Mouse (Mus musculus): ENCODE data around the gene Zfp362. TPM values are rescaled to one million over a fixed set of nuclear protein-coding genes. Genes with fewer than 3 reads are reported as not detected.

The Zfp362 gene
- polyA plus RNA-seq, 1 experiment from 2014 or later = 44.7 TPM

- H3K27ac ChIP-seq (replicated peaks; ENCODE audit: low read depth, low read length) = no peak overlapping the region
- no peak overlapping the region for H3K9ac ChIP-seq (ENCODE audit: low read length)
- no peaks in the 10 kb centered on the region for H3K9me3 ChIP-seq (ENCODE audit: control insufficient read depth, low read length)
- H3K36me3 ChIP-seq (ENCODE audit: control insufficient read depth, insufficient read depth, low read length) = no peaks in the 10 kb centered on the region
- H3K4me1 ChIP-seq (ENCODE audit: control insufficient read depth, insufficient read depth, low read length) = peaks cover 11% of the 10 kb centered on the region
- ATAC-seq (ENCODE audit: insufficient number of reproducible peaks, low FRiP score, low TSS enrichment, low read depth) (no peak), DNase-seq (ENCODE audit: low spot score) (no peak)
- H3K4me3 ChIP-seq (ENCODE audit: low read depth, low read length) = no peak overlapping the region
- no peaks in the 10 kb centered on the region for H3K27me3 ChIP-seq (ENCODE audit: control insufficient read depth, insufficient read depth, low read length)
- H3K4me2 ChIP-seq (ENCODE audit: low read depth, severe bottlenecking) = no peak overlapping the region
- WGBS = 87% methylated on average over 8 of the region's 8 CpGs
Measured at GRCm38 (mm10) chr4:128841259-128841658, 35.4 kb upstream of the Zfp362 start.

DNA sequence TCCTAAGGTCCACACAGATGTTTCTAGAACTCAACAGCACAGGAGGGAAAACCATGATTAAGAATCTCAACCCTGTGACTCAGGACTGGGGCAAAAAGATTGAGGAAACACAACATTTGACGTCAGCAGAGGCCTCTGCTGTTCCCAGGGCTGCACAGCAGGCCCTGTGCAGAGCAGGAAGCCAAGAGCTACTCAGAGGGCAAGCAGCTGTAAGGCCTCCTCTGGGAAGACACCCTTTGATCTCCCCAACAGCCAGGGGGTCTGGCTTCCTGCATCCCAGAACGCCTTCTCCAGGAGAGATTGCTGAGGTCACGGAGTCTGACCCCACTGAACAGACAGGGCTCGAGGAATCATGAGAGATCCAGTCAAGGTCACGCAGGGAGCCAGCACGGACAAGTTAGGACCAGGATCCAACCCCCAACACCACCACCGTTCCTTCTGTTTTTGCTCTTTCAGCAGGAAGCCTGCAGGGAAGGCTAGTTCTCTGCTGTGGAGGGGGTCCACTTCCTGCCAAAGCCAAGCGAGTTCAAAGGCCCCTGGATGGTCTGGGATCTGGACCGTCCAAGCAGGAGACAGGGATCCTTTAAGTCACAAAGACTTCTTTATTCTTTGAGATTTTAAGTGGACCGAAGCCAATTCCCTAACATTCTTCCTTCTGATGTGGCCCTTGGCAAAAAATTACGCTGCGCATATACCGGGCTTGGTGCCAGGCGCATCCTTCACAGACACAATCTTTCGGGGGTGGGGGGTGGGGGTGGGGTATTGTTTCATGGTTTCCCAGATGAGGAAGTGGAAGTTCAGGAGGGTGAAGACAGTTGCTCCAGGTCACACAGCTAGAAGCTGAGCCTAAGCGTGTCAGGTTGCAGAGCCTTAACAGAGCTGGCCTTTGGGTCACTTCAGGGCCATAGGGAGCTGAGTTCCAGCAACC lies 34.2 kb upstream of the Zfp362 start:
- H3K4me1 ChIP-seq (ENCODE audit: control insufficient read depth, insufficient read depth, low read length) = peaks cover 11% of the 10 kb centered on the region
- no peak overlapping the region; the same call in none of the 2 replicates for H3K27ac ChIP-seq (replicated peaks; ENCODE audit: low read depth, low read length)
- H3K9ac ChIP-seq (ENCODE audit: low read length) = no peak overlapping the region
- ATAC-seq (ENCODE audit: insufficient number of reproducible peaks, low FRiP score, low TSS enrichment, low read depth) (no peak), DNase-seq (ENCODE audit: low spot score) (peak; percentile 45)
- no peaks in the 10 kb centered on the region for H3K36me3 ChIP-seq (ENCODE audit: control insufficient read depth, insufficient read depth, low read length)
- H3K4me3 ChIP-seq (ENCODE audit: low read depth, low read length) = no peak overlapping the region
- H3K9me3 ChIP-seq (ENCODE audit: control insufficient read depth, low read length) = no peaks in the 10 kb centered on the region
- whole genome bisulfite sequencing = 40% methylated on average over 16 of the region's 16 CpGs
- no peaks in the 10 kb centered on the region for H3K27me3 ChIP-seq (ENCODE audit: control insufficient read depth, insufficient read depth, low read length)
- H3K4me2 ChIP-seq (ENCODE audit: low read depth, severe bottlenecking) = no peak overlapping the region

- Histone ChIP-seq H3K4me2 (ENCODE audit: low read depth, severe bottlenecking) (no peak overlapping the region), H3K36me3 (ENCODE audit: control insufficient read depth, insufficient read depth, low read length) (no peaks in the 10 kb centered on the region), H3K27ac (replicated peaks; ENCODE audit: low read depth, low read length) (no peak overlapping the region), H3K4me3 (ENCODE audit: low read depth, low read length) (no peak overlapping the region), H3K27me3 (ENCODE audit: control insufficient read depth, insufficient read depth, low read length) (no peaks in the 10 kb centered on the region), H3K9me3 (ENCODE audit: control insufficient read depth, low read length) (no peaks in the 10 kb centered on the region), H3K9ac (ENCODE audit: low read length) (no peak overlapping the region), H3K4me1 (ENCODE audit: control insufficient read depth, insufficient read depth, low read length) (peaks cover 11% of the 10 kb centered on the region)
- WGBS = 65% methylated on average over 5 of the region's 5 CpGs
- no peak for DNase-seq (ENCODE audit: low spot score)
- ATAC-seq (ENCODE audit: insufficient number of reproducible peaks, low FRiP score, low TSS enrichment, low read depth) = no peak
Measured at GRCm38 (mm10) chr4:128838202-128838601, 32.4 kb upstream of the Zfp362 start.

- Histone ChIP-seq H3K27ac (replicated peaks; ENCODE audit: low read depth, low read length) (no peak overlapping the region), H3K4me2 (ENCODE audit: low read depth, severe bottlenecking) (no peak overlapping the region), H3K9me3 (ENCODE audit: control insufficient read depth, low read length) (no peaks in the 10 kb centered on the region; the same call in 1 of the 2 replicates), H3K4me3 (ENCODE audit: low read depth, low read length) (no peak overlapping the region), H3K4me1 (ENCODE audit: control insufficient read depth, insufficient read depth, low read length) (no peaks in the 10 kb centered on the region), H3K36me3 (ENCODE audit: control insufficient read depth, insufficient read depth, low read length) (no peaks in the 10 kb centered on the region), H3K9ac (ENCODE audit: low read length) (no peak overlapping the region), H3K27me3 (ENCODE audit: control insufficient read depth, insufficient read depth, low read length) (no peaks in the 10 kb centered on the region)
- DNase-seq (ENCODE audit: low spot score) (no peak), ATAC-seq (ENCODE audit: insufficient number of reproducible peaks, low FRiP score, low TSS enrichment, low read depth) (no peak)
- WGBS = 75% methylated on average over 3 of the region's 3 CpGs
Measured at GRCm38 (mm10) chr4:128824131-128824530, 18.3 kb upstream of the Zfp362 start.

DNA sequence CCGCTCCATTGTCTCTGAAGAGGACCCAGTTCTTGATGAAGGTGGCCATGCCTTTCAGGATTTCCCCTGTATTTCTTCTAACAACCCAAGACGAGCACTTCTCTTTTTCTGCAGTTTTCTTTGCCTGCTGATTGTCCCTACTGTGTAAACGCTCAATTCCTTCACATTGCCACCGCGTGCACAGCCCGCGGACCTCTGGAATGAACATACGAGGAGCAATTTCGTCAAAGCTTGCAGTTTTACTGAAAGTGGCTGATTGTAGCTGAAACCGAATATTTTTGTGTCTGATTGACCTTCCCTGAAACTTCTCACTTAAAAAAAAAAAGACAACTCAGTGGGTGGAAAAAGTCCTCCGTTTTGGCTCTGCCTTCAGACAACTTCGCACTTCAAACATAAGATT lies 14.7 kb upstream of the Zfp362 start:
- WGBS = 82% methylated on average over 12 of the region's 12 CpGs
- H3K9me3 ChIP-seq (ENCODE audit: control insufficient read depth, low read length) = no peaks in the 10 kb centered on the region
- no peak overlapping the region for H3K27ac ChIP-seq (replicated peaks; ENCODE audit: low read depth, low read length)
- H3K4me3 ChIP-seq (ENCODE audit: low read depth, low read length) = no peak overlapping the region
- no peak overlapping the region for H3K4me2 ChIP-seq (ENCODE audit: low read depth, severe bottlenecking)
- H3K4me1 ChIP-seq (ENCODE audit: control insufficient read depth, insufficient read depth, low read length) = no peaks in the 10 kb centered on the region
- H3K9ac ChIP-seq (ENCODE audit: low read length) = no peak overlapping the region
- DNase-seq (ENCODE audit: low spot score) = no peak
- H3K36me3 ChIP-seq (ENCODE audit: control insufficient read depth, insufficient read depth, low read length) = no peaks in the 10 kb centered on the region
- ATAC-seq (ENCODE audit: insufficient number of reproducible peaks, low FRiP score, low TSS enrichment, low read depth) = no peak
- no peaks in the 10 kb centered on the region for H3K27me3 ChIP-seq (ENCODE audit: control insufficient read depth, insufficient read depth, low read length)

DNA sequence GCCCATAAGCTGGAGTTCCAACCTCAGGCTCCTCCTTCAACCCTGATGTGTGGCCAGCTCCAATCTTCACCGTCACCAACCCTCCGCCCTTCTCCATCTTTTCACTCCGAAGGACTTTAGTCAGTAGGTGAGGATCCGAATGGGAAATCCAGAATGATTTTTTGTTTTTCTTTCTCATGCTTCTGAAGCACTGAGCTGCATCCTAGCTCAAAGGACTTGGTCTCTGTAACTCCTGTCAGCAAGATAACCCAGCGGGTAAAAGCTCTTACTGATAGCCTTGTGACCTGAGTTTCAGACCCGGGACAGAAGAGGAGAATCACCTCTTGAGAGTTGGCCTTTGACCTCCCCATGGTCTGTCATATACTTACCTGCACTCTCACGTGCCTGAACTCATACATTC lies 11.2 kb upstream of the Zfp362 start:
- Histone ChIP-seq H3K4me2 (ENCODE audit: low read depth, severe bottlenecking) (no peak overlapping the region), H3K27me3 (ENCODE audit: control insufficient read depth, insufficient read depth, low read length) (no peaks in the 10 kb centered on the region), H3K9me3 (ENCODE audit: control insufficient read depth, low read length) (no peaks in the 10 kb centered on the region), H3K36me3 (ENCODE audit: control insufficient read depth, insufficient read depth, low read length) (no peaks in the 10 kb centered on the region), H3K4me3 (ENCODE audit: low read depth, low read length) (no peak overlapping the region), H3K4me1 (ENCODE audit: control insufficient read depth, insufficient read depth, low read length) (peaks cover 1% of the 10 kb centered on the region), H3K27ac (replicated peaks; ENCODE audit: low read depth, low read length) (0 out of 2 replicates have a peak overlapping the region, but pooled peaks have one; percentile 0), H3K9ac (ENCODE audit: low read length) (no peak overlapping the region)
- WGBS = 53% methylated on average over 7 of the region's 7 CpGs
- ATAC-seq (ENCODE audit: insufficient number of reproducible peaks, low FRiP score, low TSS enrichment, low read depth) (no peak), DNase-seq (ENCODE audit: low spot score) (no peak)

- WGBS = 18% methylated on average over 16 of the region's 16 CpGs
- Histone ChIP-seq H3K27me3 (ENCODE audit: control insufficient read depth, insufficient read depth, low read length) (no peaks in the 10 kb centered on the region), H3K27ac (replicated peaks; ENCODE audit: low read depth, low read length) (no peak overlapping the region), H3K4me1 (ENCODE audit: control insufficient read depth, insufficient read depth, low read length) (peaks cover 5% of the 10 kb centered on the region), H3K36me3 (ENCODE audit: control insufficient read depth, insufficient read depth, low read length) (no peaks in the 10 kb centered on the region), H3K9ac (ENCODE audit: low read length) (peak overlapping the region; percentile 77), H3K9me3 (ENCODE audit: control insufficient read depth, low read length) (no peaks in the 10 kb centered on the region), H3K4me3 (ENCODE audit: low read depth, low read length) (peak overlapping the region; percentile 47), H3K4me2 (ENCODE audit: low read depth, severe bottlenecking) (peak overlapping the region; percentile 76)
- ATAC-seq (ENCODE audit: insufficient number of reproducible peaks, low FRiP score, low TSS enrichment, low read depth) (peak; percentile 83), DNase-seq (ENCODE audit: low spot score) (peak; percentile 81)
Measured at GRCm38 (mm10) chr4:128811382-128812056, 5.7 kb upstream of the Zfp362 start.

- Histone ChIP-seq H3K36me3 (ENCODE audit: control insufficient read depth, insufficient read depth, low read length) (no peaks in the 10 kb centered on the region), H3K4me3 (ENCODE audit: low read depth, low read length) (peak overlapping the region; percentile 57), H3K27ac (replicated peaks; ENCODE audit: low read depth, low read length) (peak overlapping the region; percentile 99), H3K4me1 (ENCODE audit: control insufficient read depth, insufficient read depth, low read length) (peaks cover 20% of the 10 kb centered on the region), H3K27me3 (ENCODE audit: control insufficient read depth, insufficient read depth, low read length) (no peaks in the 10 kb centered on the region), H3K9ac (ENCODE audit: low read length) (peak overlapping the region; percentile 99), H3K9me3 (ENCODE audit: control insufficient read depth, low read length) (no peaks in the 10 kb centered on the region), H3K4me2 (ENCODE audit: low read depth, severe bottlenecking) (peak overlapping the region; percentile 88)
- WGBS = under 1% methylated on average over 15 of the region's 15 CpGs
- ATAC-seq (ENCODE audit: insufficient number of reproducible peaks, low FRiP score, low TSS enrichment, low read depth) = peak; percentile 73
- DNase-seq (ENCODE audit: low spot score) = peak; percentile 81
Measured at GRCm38 (mm10) chr4:128806827-128807179, 958 bp upstream of the Zfp362 start.

All from limb, embryonic 11.5 days (tissue).